Mouse (Mus musculus): Measurements from ENCODE around the gene Cnnm1. TPM values are rescaled to one million over a fixed set of nuclear protein-coding genes. Genes with fewer than 3 reads are reported as not detected.
"Not testable (repeated sequence)": the region's sequence is repeated elsewhere in the genome, so short reads cannot be mapped to it uniquely, and the experiment has no call there.

Gene Cnnm1
- polyA plus RNA-seq, 1 experiment = 6.0 TPM

DNA sequence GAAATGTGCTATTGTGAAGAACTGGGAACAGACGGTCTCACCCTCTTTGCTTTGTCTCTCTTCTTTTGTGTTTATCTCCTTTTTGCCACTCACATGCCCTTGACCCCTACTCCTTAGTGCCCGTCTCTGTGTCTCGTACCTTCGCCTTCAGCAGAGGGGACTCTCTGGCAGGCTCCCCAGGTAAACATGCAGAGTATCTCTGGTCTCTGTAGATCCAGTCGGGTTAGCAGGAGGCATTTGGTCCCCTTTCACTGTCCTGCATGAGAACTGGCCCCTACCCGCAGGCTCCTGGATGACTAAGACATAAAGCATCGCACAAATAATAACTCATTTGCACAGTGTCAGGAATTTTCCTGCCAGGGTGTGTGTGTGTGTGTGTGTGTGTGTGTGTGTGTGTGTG lies 35.8 kb downstream of the Cnnm1 start:
- WGBS = 50% methylated on average over 7 of the region's 7 CpGs
- no peak for TF ChIP-seq POLR2A (IDR thresholded peaks at IDR 0.05; ENCODE audit: low read depth, low read length)
- Histone ChIP-seq H3K27ac (ENCODE audit: insufficient read depth, low read depth, low read length) (peak overlapping the region; percentile 47; the same call in 1 of the 2 replicates), H3K36me3 (ENCODE audit: control insufficient read depth, insufficient read depth, low read length) (no peaks in the 10 kb centered on the region; the same call in 1 of the 2 replicates), H3K4me3 (ENCODE audit: insufficient read depth, low read depth, low read length) (no peak overlapping the region), H3K27me3 (replicated peaks; ENCODE audit: control insufficient read depth, insufficient read depth, low read length) (no peaks in the 10 kb centered on the region), H3K4me1 (ENCODE audit: control insufficient read depth, insufficient read depth, low read length) (peaks cover 7% of the 10 kb centered on the region; the same call in 1 of the 2 replicates)
- DNase-seq = no peak

DNA sequence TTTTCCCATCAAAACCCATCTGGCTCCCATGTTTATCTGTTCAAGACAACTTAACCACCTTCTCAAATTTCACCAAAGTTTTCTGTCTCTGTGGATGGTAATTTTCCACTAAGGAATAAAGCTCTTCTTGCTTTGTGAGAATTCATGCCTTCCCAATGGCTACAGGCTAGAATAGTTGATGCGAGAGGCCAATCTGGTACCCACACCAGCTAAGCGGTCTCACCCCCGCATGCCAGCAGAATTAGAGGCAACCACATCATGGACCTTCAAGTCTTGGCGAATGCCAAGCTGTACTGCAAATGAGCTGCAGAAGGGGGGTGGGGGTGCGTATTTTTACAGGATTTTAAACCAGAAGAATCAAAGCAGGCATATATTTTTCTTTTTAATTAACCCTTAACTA lies 37.2 kb downstream of the Cnnm1 start:
- no peak for DNase-seq
- H3K27me3 ChIP-seq (replicated peaks; ENCODE audit: control insufficient read depth, insufficient read depth, low read length) = no peaks in the 10 kb centered on the region
- no peaks in the 10 kb centered on the region for H3K36me3 ChIP-seq (ENCODE audit: control insufficient read depth, insufficient read depth, low read length)
- H3K27ac ChIP-seq (ENCODE audit: insufficient read depth, low read depth, low read length) = no peak overlapping the region
- H3K4me1 ChIP-seq (ENCODE audit: control insufficient read depth, insufficient read depth, low read length) = peaks cover 7% of the 10 kb centered on the region; the same call in 1 of the 2 replicates
- 82% methylated on average over 5 of the region's 5 CpGs for WGBS
- H3K4me3 ChIP-seq (ENCODE audit: insufficient read depth, low read depth, low read length) = no peak overlapping the region
- TF ChIP-seq CTCF (conservative IDR thresholded peaks at IDR 0.05; ENCODE audit: insufficient read depth, insufficient read length, low read depth, low read length) = no peak
- no peak for TF ChIP-seq POLR2A (IDR thresholded peaks at IDR 0.05; ENCODE audit: low read depth, low read length)

DNA sequence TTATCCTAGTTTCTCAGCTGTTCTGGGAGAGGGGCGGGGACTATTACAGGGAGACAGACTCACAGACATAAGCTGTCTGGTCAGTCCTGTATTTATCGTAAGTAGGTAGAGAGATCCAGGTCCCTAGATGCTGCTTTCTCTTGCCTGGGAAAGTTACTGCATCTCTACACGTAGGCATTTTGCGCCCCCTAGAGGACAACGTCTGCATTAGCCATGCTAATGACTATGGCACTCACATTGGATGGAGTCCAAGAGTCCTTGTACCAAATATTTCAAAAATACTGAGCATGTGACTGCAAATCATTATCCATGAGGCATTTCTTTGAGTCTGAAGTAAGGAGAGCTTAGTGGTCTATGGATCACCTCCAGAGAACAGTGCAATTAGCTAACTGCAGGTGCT lies 38.7 kb downstream of the Cnnm1 start:
- no peak overlapping the region for H3K27ac ChIP-seq (ENCODE audit: insufficient read depth, low read depth, low read length)
- WGBS = 12% methylated on average over 5 of the region's 5 CpGs
- no peaks in the 10 kb centered on the region for H3K27me3 ChIP-seq (replicated peaks; ENCODE audit: control insufficient read depth, insufficient read depth, low read length)
- peaks cover 7% of the 10 kb centered on the region; the same call in 1 of the 2 replicates for H3K4me1 ChIP-seq (ENCODE audit: control insufficient read depth, insufficient read depth, low read length)
- peak; percentile 87 for DNase-seq
- TF ChIP-seq POLR2A (IDR thresholded peaks at IDR 0.05; ENCODE audit: low read depth, low read length) = no peak
- peak; percentile 97 for TF ChIP-seq CTCF (conservative IDR thresholded peaks at IDR 0.05; ENCODE audit: insufficient read depth, insufficient read length, low read depth, low read length)
- no peak overlapping the region for H3K4me3 ChIP-seq (ENCODE audit: insufficient read depth, low read depth, low read length)
- H3K36me3 ChIP-seq (ENCODE audit: control insufficient read depth, insufficient read depth, low read length) = no peaks in the 10 kb centered on the region

DNA sequence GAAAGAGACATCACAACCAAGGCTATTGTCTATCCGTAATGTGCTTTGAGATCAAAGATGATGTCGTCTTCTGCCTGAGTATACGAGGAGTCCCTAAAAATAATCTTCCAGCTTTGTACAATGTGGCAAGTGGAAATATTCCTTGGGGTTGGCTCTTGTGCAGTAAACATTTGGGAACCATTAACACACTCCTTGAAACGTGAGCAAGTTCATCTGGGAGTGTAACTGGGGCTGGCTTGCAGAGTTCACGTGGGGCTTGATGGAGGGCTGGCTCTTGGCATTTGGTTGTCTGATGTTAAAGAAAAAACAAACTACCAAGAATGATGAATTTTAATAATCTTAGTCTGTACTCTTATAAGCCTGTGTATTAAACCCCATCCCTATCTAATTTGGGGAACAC lies 39.2 kb downstream of the Cnnm1 start:
- no peak overlapping the region for H3K4me3 ChIP-seq (ENCODE audit: insufficient read depth, low read depth, low read length)
- TF ChIP-seq POLR2A (IDR thresholded peaks at IDR 0.05; ENCODE audit: low read depth, low read length) (no peak), CTCF (conservative IDR thresholded peaks at IDR 0.05; ENCODE audit: insufficient read depth, insufficient read length, low read depth, low read length) (no peak)

DNA sequence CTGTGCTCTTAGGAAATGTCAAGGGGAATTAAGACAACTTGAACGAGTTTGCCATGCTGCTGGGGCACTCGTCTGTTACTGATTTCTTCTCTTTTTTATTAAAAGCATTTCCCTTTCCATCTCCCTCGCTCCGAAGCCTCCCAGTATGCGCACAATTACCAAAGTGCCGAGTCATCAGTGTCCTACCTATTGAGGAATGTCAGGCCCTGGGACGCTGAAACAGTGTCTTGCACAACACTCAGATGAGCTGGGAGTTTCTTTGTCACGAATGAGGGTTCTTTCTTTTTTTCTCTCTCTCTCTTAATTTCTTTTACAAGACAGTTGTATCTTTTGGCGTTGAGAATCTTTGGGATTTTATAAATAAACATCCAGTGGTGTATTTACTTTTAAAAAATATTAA lies 40.3 kb downstream of the Cnnm1 start:
- 72% methylated on average over 9 of the region's 9 CpGs for WGBS
- Histone ChIP-seq H3K36me3 (ENCODE audit: control insufficient read depth, insufficient read depth, low read length) (no peaks in the 10 kb centered on the region), H3K27me3 (replicated peaks; ENCODE audit: control insufficient read depth, insufficient read depth, low read length) (no peaks in the 10 kb centered on the region), H3K4me1 (ENCODE audit: control insufficient read depth, insufficient read depth, low read length) (0 out of 2 replicates have a peak, but pooled peaks cover 1% of the 10 kb centered on the region), H3K4me3 (ENCODE audit: insufficient read depth, low read depth, low read length) (no peak overlapping the region), H3K27ac (ENCODE audit: insufficient read depth, low read depth, low read length) (no peak overlapping the region)
- no peak for DNase-seq
- TF ChIP-seq CTCF (conservative IDR thresholded peaks at IDR 0.05; ENCODE audit: insufficient read depth, insufficient read length, low read depth, low read length) (no peak), POLR2A (IDR thresholded peaks at IDR 0.05; ENCODE audit: low read depth, low read length) (no peak)

More for the DNA sequence above, 39.2 kb downstream of the Cnnm1 start:
- no peak overlapping the region for H3K27ac ChIP-seq (ENCODE audit: insufficient read depth, low read depth, low read length)
- peaks cover 7% of the 10 kb centered on the region; the same call in 1 of the 2 replicates for H3K4me1 ChIP-seq (ENCODE audit: control insufficient read depth, insufficient read depth, low read length)
- H3K27me3 ChIP-seq (replicated peaks; ENCODE audit: control insufficient read depth, insufficient read depth, low read length) = no peaks in the 10 kb centered on the region
- H3K36me3 ChIP-seq (ENCODE audit: control insufficient read depth, insufficient read depth, low read length) = no peaks in the 10 kb centered on the region
- no peak for DNase-seq
- WGBS = 82% methylated on average over 5 of the region's 5 CpGs

DNA sequence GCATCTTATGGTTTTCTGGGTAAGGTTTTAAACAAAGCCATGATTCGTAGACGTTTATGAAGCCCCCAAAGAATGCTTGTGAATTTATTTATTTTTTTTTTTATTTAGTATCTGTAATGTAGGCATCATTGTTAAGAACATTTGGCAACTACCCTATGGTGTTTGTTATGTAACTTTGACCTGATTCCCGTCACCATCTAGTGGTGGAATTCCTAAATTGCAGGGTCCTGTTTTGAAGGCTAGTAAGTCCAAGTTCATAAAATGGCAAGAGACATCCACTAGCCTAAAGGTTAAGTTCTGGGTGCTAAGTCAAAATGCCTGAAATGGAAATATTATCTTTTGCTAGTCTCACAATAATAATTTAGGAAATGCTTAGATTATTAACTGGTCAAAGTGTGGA lies 47.2 kb downstream of the Cnnm1 start:
- Histone ChIP-seq H3K4me3 (ENCODE audit: insufficient read depth, low read depth, low read length) (no peak overlapping the region), H3K4me1 (ENCODE audit: control insufficient read depth, insufficient read depth, low read length) (no peaks in the 10 kb centered on the region), H3K36me3 (ENCODE audit: control insufficient read depth, insufficient read depth, low read length) (no peaks in the 10 kb centered on the region), H3K27ac (ENCODE audit: insufficient read depth, low read depth, low read length) (no peak overlapping the region), H3K27me3 (replicated peaks; ENCODE audit: control insufficient read depth, insufficient read depth, low read length) (no peaks in the 10 kb centered on the region)
- peak; percentile 78 for DNase-seq
- TF ChIP-seq POLR2A (IDR thresholded peaks at IDR 0.05; ENCODE audit: low read depth, low read length) (no peak), CTCF (conservative IDR thresholded peaks at IDR 0.05; ENCODE audit: insufficient read depth, insufficient read length, low read depth, low read length) (peak; percentile 36)
- WGBS = 40% methylated on average over 3 of the region's 3 CpGs

DNA sequence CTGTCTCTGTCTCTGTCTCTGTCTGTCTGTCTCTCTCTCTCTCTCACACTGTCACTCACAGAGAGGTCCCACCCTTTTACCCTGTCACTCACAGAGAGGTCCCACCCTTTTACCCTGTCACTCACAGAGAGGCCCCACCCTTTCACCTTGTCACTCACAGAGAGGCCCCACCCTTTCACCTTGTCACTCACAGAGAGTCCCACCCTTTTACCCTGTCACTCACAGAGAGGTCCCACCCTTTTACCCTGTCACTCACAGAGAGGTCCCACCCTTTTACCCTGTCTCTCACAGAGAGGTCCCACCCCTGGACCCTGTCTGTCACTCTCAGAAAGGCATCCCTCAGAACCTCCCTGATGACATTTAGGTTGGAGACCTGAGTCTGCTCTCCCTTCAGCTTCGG lies 53.1 kb downstream of the Cnnm1 start:
- not testable (repeated sequence) for H3K4me1 ChIP-seq (ENCODE audit: control insufficient read depth, insufficient read depth, low read length); H3K27ac ChIP-seq (ENCODE audit: insufficient read depth, low read depth, low read length); H3K4me3 ChIP-seq (ENCODE audit: insufficient read depth, low read depth, low read length); H3K36me3 ChIP-seq (ENCODE audit: control insufficient read depth, insufficient read depth, low read length); H3K27me3 ChIP-seq (replicated peaks; ENCODE audit: control insufficient read depth, insufficient read depth, low read length); DNase-seq
- WGBS = 87% methylated on average over 1 of the region's 1 CpGs

DNA sequence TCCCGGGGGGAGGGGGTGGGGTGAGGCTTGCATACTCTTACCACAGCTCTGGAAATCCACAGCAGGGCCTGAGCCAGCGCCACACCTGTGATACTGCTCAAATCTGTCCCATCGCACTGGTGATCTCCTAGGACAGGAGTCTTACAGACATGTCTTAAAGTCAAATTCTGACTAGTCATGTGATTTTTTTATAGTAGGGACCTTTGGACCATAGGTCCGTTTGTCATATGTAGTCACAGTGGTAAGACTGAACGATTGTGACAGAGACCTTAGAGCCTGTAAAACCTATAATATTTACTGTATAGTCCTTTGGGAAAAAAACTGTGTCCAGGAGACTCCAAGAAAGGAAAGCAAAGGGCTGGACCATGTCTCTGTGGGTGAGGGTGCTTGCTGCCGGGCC lies 53.6 kb downstream of the Cnnm1 start:
- Histone ChIP-seq H3K4me1 (ENCODE audit: control insufficient read depth, insufficient read depth, low read length) (peaks cover 4% of the 10 kb centered on the region; the same call in 1 of the 2 replicates), H3K27ac (ENCODE audit: insufficient read depth, low read depth, low read length) (no peak overlapping the region), H3K27me3 (replicated peaks; ENCODE audit: control insufficient read depth, insufficient read depth, low read length) (no peaks in the 10 kb centered on the region), H3K4me3 (ENCODE audit: insufficient read depth, low read depth, low read length) (no peak overlapping the region), H3K36me3 (ENCODE audit: control insufficient read depth, insufficient read depth, low read length) (no peaks in the 10 kb centered on the region)
- TF ChIP-seq POLR2A (IDR thresholded peaks at IDR 0.05; ENCODE audit: low read depth, low read length) = no peak
- no peak for TF ChIP-seq CTCF (conservative IDR thresholded peaks at IDR 0.05; ENCODE audit: insufficient read depth, insufficient read length, low read depth, low read length)
- DNase-seq = no peak
- 66% methylated on average over 6 of the region's 6 CpGs for WGBS

All from kidney, adult 2 months (tissue).